Mouse (Mus musculus): ENCODE results near the gene Mcoln3. TPM values are rescaled to one million over a fixed set of nuclear protein-coding genes. Genes with fewer than 3 reads are reported as not detected.

Gene Mcoln3
- not detected in 2 replicates for total RNA-seq (2023)

GRCm38 (mm10) chr3:146117258-146117996 is at the start of gene Mcoln3:
Gene Mcoln3, plus strand, starts transcription at chr3:146117450.

GRCm38 (mm10) chr3:146107921-146108571 is 9.2 kb upstream of the Mcoln3 start, which contains the start of gene Wdr63:
Gene Wdr63, minus strand, starts transcription at chr3:146108130.

GRCm38 (mm10) chr3:146149156-146150057 is 32.2 kb downstream of the Mcoln3 start, which contains the start of gene Mcoln2:
Gene Mcoln2, plus strand, starts transcription at chr3:146149833.

Other genes with a start within 250 kb of the Mcoln3 start
- gene Bcl10, start 194.6 kb upstream of the Mcoln3 start, total RNA-seq (2023), result 85.1 and 87.2 TPM in 2 replicates
- 45.9 and 77.1 TPM in 2 replicates for gene 2410004B18Rik, start 179.4 kb upstream of the Mcoln3 start, total RNA-seq (2023)
- 0.14 TPM in 1 of 2 replicates, not detected in the other for gene Syde2, start 129.6 kb upstream of the Mcoln3 start, total RNA-seq (2023)
- gene Wdr63, start 9.3 kb upstream of the Mcoln3 start, total RNA-seq (2023), result not detected in 2 replicates
- 0.54 and 1.3 TPM in 2 replicates for gene Mcoln2, start 32.4 kb downstream of the Mcoln3 start, total RNA-seq (2023)
- not detected in 2 replicates for gene Lpar3, start 103.5 kb downstream of the Mcoln3 start, total RNA-seq (2023)